Mouse (Mus musculus) urinary bladder, postnatal 10 days (tissue): ENCODE measurements around the gene Rab35.

Experiments used
- DNase-seq: peaks from one replicate; pipeline ENCODE4 v3.0.0; 2022; ENCODE audit warnings: low spot score

Rab35 gene

GRCm38 (mm10) chr5:115649699-115650098 lies 18.0 kb downstream of the Rab35 start:
- no peak for DNase-seq

GRCm38 (mm10) chr5:115650885-115651284 lies 19.2 kb downstream of the Rab35 start:
- DNase-seq, result no peak

- no peak for DNase-seq
Measured at GRCm38 (mm10) chr5:115651821-115652220, 20.1 kb downstream of the Rab35 start.

- DNase-seq, result peak; percentile 99
Measured at GRCm38 (mm10) chr5:115652681-115653575, 21.2 kb downstream of the Rab35 start.

GRCm38 (mm10) chr5:115653776-115654175 lies 22.1 kb downstream of the Rab35 start:
- DNase-seq, result no peak

GRCm38 (mm10) chr5:115656677-115657076 lies 25.0 kb downstream of the Rab35 start:
- no peak for DNase-seq

- DNase-seq, result no peak
Measured at GRCm38 (mm10) chr5:115657234-115657633, 25.5 kb downstream of the Rab35 start.

- no peak for DNase-seq
Measured at GRCm38 (mm10) chr5:115658352-115658751, 26.6 kb downstream of the Rab35 start.

GRCm38 (mm10) chr5:115662658-115663057 lies 30.9 kb downstream of the Rab35 start:
- DNase-seq, result no peak

- DNase-seq, result no peak
Measured at GRCm38 (mm10) chr5:115666366-115667065, 34.8 kb downstream of the Rab35 start.

- no peak for DNase-seq
Measured at GRCm38 (mm10) chr5:115667210-115667609, 35.5 kb downstream of the Rab35 start.

GRCm38 (mm10) chr5:115667894-115668293 lies 36.2 kb downstream of the Rab35 start:
- no peak for DNase-seq

- no peak for DNase-seq
Measured at GRCm38 (mm10) chr5:115668986-115669385, 37.3 kb downstream of the Rab35 start.

GRCm38 (mm10) chr5:115669974-115670373 lies 38.3 kb downstream of the Rab35 start:
- DNase-seq, result no peak

- no peak for DNase-seq
Measured at GRCm38 (mm10) chr5:115670406-115670805, 38.7 kb downstream of the Rab35 start.

GRCm38 (mm10) chr5:115671846-115672245 lies 40.1 kb downstream of the Rab35 start:
- DNase-seq, result no peak

GRCm38 (mm10) chr5:115685126-115685525 lies 53.4 kb downstream of the Rab35 start:
- DNase-seq, result no peak

GRCm38 (mm10) chr5:115686716-115687115 lies 55.0 kb downstream of the Rab35 start:
- DNase-seq, result no peak

- DNase-seq, result no peak
Measured at GRCm38 (mm10) chr5:115693271-115693670, 61.6 kb downstream of the Rab35 start.

GRCm38 (mm10) chr5:115695191-115695770 lies 63.6 kb downstream of the Rab35 start:
- DNase-seq, result no peak

- no peak for DNase-seq
Measured at GRCm38 (mm10) chr5:115696811-115697210, 65.1 kb downstream of the Rab35 start.
